Mouse (Mus musculus): ENCODE data around the gene Huwe1.

Gene Huwe1

DNA sequence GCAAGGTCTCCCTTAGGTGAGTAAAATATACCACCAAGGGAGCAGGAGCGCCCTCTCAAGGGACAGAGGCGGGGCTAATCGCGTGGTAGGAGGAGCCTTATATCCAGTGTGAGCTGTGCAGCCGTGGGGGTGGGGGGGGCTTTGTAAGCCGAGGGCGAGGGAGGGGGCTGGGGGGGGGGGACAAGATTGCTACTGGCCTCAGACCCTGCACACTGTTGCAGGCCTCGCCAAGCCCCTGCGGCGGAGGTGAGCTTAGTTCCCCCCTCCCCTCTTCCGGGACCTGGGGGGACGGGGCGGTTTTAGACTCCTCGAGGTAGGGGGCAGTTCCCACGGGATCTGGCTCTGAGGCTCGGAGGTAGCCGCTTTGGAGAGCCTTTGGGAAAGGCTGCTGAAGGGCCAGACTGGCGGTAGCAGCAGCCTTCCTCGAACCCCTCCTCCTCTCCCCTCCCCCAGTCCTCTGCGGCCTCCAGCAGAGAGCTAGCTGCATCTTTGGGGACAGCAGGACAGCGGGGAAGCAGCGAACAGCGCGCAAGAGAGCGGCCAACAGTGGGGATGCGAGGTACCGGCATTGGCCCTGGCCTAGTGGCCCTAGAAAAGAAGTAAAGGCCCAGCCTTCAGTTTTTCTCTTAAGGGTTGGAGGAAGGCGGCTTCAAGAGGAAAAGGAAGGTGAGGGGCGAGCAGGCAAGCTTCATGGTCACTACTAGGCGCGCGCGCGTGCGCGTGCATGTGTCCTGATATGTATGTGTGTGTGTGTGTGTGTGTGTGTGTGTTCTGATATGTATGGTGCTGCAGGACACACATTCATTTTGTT, at the start of gene Huwe1:
TSS of gene Huwe1 (plus strand) at position 107 of the 811 bp plus-strand sequence.
- in situ Hi-C loops (cut with MboI, MseI), result no loop called here

DNA sequence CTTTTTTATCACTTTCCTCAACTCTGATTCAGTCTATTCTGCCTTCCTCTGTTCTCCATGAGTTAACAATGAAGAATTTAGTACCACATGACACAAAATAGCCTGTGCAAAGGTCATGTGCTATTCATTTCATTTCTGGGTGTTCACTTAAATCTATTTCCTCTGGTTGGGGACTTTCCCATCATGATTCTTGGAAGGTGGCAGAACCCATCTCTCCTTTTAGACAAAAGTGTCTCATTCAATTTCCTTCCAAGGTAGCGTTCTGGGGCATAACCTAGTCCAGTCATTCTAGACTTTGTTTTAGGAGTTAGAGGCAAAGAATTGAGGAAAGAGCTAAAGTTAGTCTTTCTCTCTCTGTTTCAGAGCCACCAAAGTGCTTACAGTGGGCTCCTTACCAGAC, 20.3 kb upstream of the Huwe1 start:
- in situ Hi-C loops (cut with MboI, MseI), result no loop called here

DNA sequence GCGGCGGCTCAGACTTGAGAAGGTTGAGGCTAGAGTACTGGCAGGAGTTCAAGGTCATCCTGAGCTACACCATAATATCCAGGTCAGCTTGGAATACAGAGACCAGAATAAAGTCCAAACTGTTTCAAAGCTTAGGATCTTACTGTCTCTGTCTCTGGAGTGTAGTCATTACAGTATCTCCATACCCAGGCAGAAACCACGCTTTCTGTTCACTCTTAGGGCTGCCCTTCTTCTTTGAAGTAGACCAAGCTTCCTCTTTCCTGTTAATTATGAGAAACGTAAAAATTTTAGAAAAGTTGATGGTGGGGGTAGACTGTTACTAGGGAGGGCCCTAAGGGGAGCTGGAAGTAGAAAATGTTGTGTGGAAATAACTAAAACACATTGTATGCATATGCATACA, 17.7 kb upstream of the Huwe1 start:
- in situ Hi-C loops (cut with MboI, MseI), result no loop called here

DNA sequence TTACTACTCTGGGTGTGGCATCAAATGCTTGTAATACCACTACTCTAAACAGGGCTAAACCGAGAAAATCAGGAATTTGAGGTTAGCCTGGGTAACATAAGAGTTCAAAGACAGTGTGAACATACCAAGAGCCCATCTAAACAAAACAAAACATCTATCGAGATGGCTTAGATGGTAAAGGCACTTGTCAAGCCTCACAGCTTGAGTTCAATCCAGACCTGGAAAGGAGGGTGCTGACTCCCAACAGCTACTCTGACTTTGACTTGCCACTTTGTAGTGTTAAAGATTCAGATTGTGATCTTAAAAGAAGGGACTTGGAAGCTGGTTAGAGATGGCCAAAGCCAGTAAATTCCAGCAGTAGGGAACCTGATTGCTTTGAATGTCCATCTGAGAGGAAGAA, 7.8 kb upstream of the Huwe1 start:
- in situ Hi-C loops (cut with MboI, MseI), result loop anchor here (10.0 kb wide), 1 partner anchor 158 kb away; no protein-coding TSS in a partner anchor

DNA sequence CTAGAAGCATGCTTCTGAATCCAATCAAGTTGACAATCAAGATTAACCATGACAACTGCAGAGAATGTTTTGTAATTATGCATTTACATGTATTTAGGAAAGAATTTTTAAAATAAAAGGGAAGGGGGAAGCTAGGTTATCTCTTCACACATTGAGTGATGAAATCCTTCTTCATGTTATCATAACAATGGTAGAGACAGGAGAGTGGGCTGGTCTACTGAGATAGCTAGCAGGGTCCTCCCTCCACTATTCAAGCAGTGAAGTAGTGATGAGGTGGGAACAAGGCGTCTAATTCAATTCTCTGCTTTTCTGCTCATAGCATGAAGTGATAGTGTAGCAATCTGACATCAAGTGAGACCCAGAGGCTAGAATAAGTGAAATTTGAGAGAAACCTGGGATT, 2.6 kb upstream of the Huwe1 start:
- in situ Hi-C loops (cut with MboI, MseI), result loop anchor here (10.0 kb wide), 1 partner anchor 163 kb away; no protein-coding TSS in a partner anchor

DNA sequence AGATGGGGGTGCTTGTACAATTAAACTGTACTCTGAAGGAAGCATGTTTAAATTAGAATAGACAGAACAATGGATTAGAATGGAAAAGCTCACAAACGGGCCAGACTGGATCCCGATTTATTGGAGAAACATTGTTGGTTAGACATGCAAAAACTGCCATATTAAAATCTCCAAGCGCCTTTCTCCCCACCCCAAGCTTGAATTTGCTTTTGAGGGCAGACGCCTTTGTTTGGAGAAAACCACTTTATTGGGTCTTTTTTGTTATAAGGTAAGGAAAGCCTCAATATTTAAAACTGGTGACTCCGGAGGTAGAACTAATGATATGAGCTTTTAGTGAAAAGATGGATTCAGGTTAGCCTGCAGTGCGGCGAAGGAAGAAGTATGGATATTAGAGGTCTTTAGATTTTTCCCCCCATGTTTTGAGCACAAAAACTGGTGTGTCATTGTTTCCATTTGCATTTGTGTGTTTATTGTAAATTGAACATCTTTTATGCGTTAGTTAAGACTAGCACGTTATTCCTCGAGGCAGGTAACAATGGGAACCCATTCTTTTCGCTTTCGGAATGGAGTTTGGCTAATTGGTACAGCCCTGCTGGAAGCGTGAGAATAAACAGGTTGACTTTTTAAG, 1.8 kb downstream of the Huwe1 start:
- in situ Hi-C loops (cut with MboI, MseI), result no loop called here

DNA sequence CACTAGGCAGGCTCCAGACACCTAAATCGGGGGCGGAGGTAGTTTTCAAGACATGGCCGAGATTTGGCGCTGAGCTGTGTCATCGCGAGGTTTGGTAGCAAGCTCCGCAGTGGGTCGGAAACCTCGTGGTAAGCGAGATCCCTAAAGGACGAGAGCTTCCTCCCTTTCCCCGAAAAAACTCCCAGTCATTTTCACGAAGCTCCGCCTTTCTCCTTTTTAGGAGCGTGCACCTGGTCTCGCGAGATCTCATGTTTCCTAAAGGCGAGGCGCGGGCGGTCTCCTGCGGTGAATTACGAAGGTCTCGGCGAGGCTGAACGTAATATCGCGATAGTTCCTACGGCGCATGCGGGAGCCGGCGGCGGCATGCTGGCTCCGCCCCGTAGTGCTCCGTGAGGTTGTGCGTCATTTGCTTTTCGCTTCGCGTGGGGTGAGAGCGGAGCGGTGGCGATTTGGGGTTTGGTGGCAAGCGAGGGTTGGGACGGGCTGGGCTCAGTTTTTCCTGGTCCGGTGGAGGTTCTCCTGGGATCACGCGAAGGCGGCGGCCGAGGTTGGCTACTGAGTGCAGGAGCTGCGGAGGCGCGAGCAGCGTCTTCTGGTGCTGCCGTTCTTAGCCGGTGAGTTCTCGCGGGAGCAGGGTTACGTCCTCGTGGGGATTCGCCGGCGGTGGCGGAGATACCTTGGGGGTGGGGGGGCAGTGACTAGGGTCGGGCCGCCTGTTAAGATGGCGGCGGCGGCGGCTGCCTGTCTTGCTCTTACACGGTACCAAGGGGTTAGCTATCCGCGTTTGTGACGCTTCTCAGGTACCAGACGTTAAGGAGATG, 2.6 kb downstream of the Huwe1 start:
- in situ Hi-C loops (cut with MboI, MseI), result no loop called here

DNA sequence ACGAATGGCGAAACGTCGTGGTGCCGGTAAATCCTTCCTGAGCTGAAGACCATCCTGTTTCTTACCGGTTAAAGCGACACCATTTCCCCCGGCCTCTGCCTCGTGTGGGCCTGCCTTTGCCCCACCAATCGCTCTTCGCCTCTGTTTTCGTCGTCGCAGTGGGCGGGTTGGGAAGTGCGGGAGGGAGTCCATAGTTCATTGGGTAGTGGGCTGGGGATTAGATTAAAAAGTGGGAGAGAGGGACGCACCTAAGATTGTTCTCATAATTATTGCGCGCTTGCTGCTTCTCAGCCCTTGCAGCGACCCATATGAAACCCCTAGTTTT, 3.1 kb downstream of the Huwe1 start:
- in situ Hi-C loops (cut with MboI, MseI), result no loop called here

DNA sequence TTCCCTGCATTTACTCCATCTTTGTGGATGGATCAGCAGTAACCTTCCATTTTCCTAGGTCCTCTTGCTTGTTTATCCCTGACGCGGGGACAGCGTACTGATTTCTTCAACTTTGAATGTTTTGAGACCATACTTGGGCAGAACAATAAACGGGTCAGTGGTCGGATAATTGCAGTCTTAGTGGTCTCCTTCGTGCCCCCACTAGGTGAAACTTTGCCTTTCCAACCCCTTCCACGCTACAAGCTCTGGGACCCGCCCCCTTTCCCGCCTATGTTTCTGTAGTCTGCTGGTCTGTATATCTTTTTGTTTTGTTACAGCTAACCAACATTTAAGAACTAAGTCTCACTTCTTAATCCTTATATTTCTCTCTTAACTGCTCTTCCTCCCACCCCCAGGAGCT, 3.8 kb downstream of the Huwe1 start:
- in situ Hi-C loops (cut with MboI, MseI), result no loop called here

DNA sequence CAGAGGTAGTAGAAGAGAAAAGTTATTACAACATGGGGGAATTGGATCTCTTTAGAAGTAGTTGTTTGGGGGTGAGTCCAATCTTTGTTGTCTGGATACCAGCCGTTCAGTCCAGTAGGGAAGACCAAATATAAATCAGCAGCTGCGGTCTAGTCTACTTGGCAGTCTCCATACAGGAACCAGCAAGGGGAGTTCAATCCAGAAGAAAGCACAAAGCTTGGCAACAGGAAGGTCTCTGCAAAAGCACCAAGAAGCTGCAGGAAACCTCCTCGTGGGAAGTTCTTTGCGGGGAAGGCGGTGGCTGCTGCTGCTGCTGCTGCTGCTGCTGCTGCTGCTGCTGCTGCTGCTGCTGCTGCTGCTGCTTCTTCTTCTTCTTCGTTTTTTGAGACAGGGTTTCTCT, 10.9 kb downstream of the Huwe1 start:
- in situ Hi-C loops (cut with MboI, MseI), result loop anchor here (10.0 kb wide), 1 partner anchor 827 kb away; no protein-coding TSS in a partner anchor

DNA sequence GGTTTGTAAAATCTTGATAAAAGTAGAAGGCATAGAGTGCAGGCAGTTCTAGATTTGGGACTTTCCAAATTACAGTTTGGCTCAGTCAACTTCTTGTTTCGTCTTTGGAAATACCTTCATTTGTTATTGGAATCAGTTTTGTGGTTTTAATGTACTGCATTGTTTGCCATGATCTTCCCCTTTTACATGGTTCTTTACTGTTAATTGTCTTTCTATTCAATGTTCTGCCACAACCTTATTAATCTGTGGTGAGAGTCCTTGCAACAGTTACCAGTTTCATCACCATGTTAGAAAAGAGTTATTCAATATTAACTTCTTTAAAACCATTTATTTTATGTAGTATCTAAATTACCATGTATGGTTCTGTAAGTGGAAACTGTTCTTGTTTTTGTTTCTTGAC, 13.0 kb downstream of the Huwe1 start:
- in situ Hi-C loops (cut with MboI, MseI), result loop anchor here (10.0 kb wide), 1 partner anchor 829 kb away; no protein-coding TSS in a partner anchor

DNA sequence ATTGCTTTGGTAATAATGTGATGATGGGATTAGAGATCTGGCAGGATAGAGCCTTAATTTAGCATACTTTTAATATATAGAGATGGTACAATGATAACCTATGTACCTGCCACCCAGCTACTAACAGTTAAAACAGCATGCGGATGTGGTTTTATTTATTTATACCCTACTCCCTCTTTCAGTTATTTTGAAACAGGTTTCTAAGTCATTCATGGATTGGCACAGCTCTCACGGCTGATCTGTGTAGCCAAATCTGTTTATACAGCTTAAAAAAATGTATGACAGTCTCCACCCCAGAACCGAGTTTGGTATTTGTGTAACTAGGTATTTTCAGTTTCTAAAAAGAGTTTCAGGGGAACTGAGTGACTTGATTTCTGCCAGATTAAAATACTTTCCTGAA, 17.1 kb downstream of the Huwe1 start:
- in situ Hi-C loops (cut with MboI, MseI), result loop anchor here (10.0 kb wide), 1 partner anchor 833 kb away; no protein-coding TSS in a partner anchor

DNA sequence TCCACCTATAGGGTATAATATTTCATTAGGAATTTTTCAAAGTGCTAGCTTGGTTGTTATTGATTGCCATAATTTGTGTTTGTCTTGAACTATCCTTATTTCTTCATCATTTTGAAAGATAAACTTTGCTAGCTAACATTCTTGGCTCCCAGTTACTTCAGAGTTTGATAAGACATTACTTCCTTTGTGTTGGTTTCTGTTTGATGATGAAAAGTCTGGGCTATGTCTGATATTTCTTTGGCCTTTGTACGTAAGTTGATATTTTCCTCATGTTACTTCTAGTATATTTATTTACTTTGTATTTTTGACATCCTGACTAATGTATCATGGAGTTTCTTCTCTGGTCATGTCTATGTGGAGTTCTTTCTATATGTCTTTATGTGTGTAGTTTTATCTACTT, 28.4 kb downstream of the Huwe1 start:
- in situ Hi-C loops (cut with MboI, MseI), result no loop called here

DNA sequence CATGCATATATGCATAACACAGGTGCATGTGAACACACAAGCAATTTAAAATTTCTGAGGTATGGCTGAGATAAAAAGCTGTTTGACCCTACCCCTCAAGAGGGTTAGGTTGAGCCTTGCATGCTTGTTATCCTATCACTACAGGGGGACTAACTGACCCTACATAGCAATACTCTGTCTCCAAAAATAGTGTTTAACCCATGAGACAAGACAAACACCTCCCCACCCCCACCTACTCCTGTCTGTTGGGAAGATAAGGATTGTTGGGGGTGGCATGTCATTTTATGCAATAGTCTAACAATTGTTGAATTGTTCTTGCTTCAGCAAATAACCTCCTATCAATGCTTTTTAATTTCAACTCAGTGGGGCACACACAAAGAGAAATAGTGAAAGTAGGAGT, 30.7 kb downstream of the Huwe1 start:
- in situ Hi-C loops (cut with MboI, MseI), result no loop called here

DNA sequence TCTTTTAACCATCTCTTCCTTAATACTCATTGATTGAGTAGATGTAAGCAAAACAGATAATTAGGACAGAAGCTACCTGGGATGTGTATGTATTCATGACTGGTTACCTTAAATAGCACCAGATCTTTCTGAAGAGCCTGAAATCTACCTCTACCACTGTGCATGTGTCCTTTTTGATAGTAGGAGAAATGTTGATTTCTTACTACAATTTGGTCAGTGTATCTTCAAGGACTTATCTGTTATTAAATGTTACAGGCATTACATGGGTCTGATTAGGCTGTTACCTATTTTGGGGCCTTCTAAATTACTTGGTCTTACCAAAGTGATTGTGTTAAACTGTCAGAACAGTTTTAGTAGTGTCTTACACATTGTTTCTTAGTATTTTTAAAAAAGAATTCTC, 32.4 kb downstream of the Huwe1 start:
- in situ Hi-C loops (cut with MboI, MseI), result no loop called here

DNA sequence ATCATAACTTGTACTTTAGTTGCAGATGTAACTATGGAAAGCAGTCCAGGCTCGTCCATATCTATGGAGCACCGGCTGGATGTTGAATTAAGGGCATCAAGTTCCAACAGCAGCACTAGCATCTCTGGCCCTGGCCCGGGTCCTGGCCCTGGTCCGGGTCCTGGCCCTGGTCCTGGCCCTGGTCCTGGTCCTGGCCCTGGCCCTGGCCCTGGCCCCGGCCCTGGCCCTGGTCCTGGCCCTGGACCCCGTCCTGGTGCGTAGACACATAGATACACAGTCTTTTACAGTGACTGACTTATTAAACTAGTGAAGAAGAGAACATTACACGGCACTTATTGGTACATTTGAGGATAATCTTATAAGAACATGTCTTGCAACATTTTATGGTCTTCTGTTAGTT, 58.8 kb downstream of the Huwe1 start:
- in situ Hi-C loops (cut with MboI, MseI), result no loop called here

DNA sequence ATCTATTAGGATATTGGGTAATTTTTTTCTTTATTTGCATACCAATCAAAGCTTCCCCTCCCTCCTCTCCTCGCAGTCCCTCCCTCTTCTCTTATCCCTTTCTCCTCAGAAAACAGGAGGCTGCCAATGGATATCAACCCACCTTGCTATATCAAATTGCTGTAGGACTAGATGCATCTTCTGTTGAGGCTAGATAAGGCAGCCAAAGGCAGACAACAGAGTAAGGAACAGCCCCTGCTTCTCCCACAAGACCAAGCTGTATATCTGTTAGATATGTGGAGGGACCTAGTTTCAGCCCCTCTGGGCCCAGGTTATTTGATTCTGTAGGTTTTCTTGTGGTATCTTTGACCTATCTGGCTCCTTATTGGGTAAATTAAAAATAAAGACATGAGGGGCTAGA, 110.1 kb downstream of the Huwe1 start:
- in situ Hi-C loops (cut with MboI, MseI), result loop anchor here (10.0 kb wide), 1 partner anchor 124 kb away; no protein-coding TSS in a partner anchor

DNA sequence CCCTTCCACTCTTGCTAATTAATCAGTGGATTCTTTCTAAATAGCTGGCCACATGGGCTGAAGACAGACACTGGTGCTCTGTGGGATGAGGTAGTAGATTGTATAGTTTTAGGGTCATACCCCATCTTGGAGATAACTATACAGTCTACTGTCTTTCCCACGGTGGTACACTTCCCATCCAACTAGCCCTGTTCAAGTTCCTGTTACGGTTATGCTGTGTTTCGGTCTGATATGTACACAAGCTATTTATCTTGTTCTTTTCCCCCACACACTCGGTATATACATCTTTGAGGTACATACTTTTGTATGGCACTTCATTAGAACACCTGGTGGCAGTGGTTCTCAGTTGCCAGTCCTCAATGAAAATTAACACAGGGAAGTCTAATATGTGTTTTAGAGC, 111.7 kb downstream of the Huwe1 start:
- in situ Hi-C loops (cut with MboI, MseI), result loop anchor here (10.0 kb wide), 1 partner anchor 123 kb away; no protein-coding TSS in a partner anchor

DNA sequence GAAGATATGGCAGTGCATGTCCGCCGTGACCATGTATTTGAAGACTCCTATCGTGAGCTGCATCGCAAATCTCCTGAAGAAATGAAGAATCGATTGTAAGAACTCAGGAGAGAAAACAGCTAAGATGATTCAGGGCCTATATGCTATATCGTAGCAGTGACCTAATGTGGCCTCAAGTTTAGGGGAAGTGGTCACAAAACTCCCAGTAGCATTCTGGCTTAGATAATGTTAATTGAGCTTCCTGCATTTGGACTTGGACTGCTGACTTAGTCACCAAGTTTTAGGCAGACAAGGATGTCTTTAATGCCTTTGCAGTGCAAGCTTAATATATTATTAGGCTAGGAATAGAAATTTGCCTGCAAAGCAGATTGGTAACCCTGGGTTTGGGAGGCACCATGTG, 128.8 kb downstream of the Huwe1 start:
- in situ Hi-C loops (cut with MboI, MseI), result no loop called here

DNA sequence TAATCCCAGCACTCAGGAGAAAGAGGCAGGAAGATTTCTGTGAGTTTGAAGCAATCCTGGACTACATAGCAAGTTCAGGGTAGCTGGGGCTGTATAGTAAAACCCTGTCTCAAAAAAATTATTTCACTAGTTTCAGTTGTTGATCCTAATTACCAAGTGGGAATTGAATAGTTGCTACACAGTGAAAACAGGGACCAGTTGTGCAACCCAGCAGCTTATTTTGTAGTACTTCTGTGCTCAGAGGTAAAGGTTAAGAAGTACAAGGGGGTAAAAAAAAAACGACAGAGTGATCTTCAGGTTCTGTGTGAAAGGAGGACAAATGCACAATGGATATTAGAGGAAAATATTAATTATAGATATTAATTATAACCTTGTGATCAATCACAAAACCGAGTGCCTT, 138.2 kb downstream of the Huwe1 start:
- in situ Hi-C loops (cut with MboI, MseI), result no loop called here

DNA sequence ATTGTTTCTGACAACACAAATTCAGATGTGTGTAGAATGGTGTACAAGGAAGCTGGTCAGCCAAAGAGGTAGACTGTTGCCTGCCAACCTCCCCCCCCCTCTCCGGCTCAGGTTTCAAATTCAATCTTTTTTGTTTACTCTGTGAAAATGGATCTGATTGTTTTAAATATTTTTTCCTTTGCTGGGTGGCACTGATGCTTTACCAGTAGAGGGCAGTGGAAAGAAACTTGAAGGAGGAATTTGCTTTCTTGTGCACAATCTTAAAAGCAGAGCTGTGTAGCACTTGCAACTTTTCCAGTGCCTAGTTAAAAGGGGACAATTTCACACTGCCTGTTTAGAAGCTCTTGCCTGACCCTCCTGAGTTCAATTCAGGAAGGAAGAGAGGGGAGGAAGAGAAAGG, 146.4 kb downstream of the Huwe1 start:
- in situ Hi-C loops (cut with MboI, MseI), result loop anchor here (10.0 kb wide), 2 partner anchors 58 to 188 kb away; partner anchors contain the start of gene Hsd17b10

DNA sequence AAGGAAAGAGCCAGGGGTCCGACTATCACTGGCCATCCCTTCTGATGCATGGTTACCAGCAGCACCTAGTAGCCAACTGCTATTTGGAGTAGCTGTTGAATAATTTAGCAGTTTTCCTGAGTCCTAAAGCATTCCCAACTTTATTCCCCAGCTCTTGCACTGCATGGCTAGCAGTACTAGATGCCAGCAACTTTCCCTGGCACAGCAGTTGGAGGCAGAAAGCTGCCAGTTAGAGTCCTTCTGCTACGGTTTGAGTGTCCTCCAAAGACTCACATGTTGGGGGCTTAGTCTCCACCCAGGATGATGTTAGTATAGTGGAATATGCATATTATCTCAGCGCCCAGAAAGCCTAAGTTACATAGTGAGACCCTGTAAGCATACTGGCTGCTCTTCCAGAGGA, 147.2 kb downstream of the Huwe1 start:
- in situ Hi-C loops (cut with MboI, MseI), result loop anchor here (10.0 kb wide), 2 partner anchors 57 to 187 kb away; partner anchors contain the start of gene Hsd17b10
